Mouse (Mus musculus) heart, adult 8-10 months (tissue): ENCODE measurements at regions not wholly inside any gene's neighbourhood (a gene's known extent, or its start where the extent isn't known, plus 50 kb on each side); places are given as distances from the start of the nearest gene placed in this dataset.
A peak's percentile ranks its signal among the peaks of the same experiment; 100 is the strongest.

Experiments
- DNase-seq: peaks from one replicate; pipeline ENCODE4 v3.0.0; 2022; ENCODE audit warnings: low spot score

DNA sequence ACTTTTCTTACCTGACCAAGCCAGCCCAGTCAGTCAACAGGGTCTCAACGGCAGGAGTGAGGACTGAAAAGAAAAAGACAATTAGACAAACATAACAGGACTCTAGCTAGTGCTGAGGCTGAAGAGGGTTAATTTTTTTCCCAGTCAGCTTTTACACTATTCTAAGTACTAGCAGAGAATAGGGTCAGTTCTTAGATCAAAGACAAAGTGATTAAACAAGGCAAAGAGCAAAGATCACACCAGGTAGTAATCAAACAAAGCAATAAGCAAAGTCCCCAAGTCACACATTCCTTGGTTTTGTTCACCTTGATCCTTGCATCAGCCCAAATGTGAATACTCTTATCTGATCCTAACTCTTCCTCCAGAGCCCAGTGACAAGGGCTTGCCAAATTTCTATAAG lies 267.8 kb upstream of the Tsc22d2 start:
- DNase-seq, result no peak

GRCm38 (mm10) chr3:58153141-58153540 lies 261.4 kb upstream of the Tsc22d2 start:
- no peak for DNase-seq

DNA sequence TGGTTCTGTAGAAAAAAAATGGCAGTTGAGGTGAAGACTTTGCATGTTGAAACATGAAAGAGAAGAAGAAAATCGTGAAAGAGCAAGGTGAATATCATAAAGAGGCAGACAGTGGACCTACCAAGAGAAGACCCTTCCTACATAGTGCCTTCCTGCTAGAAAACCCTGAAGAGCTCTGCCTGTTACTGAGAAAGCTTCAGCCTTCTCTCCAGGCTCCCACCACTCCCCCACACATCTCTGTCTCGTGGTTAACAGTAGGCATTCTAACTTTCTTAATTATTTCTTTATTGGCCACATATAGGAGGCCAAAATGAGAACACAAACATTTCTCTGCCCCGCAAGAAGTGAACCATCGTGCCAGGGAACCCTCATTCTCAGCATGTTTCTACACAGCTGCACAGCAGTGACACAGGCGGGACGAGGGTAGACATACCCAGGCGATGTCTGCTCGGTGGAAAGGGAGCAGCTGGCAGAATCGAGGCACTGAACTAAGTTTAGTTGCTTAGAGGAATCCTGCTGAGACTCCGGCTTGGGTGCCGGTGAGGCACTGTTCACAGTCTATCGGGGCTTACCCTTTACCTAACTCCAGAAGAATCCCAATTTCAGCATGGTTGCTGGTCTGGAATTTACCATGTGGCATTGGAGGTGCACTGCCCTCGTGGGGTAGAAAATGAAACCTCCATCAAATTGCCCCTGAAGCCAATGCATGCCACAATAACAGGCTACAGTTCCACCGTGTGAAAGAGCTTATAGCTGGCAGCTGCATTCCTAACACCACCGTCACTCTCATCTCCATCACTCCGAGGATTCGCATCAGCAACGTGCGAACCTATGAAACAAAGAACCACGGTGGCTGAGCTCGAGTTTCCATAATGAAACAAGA lies 260.4 kb upstream of the Tsc22d2 start:
- DNase-seq, result no peak

- peak; percentile 9 for DNase-seq
These were observed 255.1 kb upstream of the Tsc22d2 start for GRCm38 (mm10) chr3:58159384-58159783.

DNA sequence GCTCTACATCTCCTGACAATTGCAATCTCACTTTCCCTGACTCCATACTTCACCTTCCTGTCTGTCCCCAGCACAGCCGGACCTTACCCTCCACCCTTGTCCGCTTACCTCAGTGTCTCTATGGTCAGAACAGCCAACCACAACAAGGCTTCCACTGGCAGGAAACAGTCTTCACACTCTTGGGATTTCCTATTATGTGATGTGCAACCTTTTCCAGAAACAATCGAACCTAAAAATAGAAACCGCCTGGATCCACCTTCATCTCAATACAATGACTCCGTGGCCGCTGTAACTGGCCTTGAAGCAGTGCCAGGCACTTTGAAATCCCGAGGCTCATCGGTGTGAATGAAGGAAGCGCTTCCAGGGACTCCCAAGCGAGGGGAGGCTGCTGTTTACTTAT lies 252.3 kb upstream of the Tsc22d2 start:
- peak; percentile 68 for DNase-seq

GRCm38 (mm10) chr3:58163806-58164205 lies 250.7 kb upstream of the Tsc22d2 start:
- DNase-seq, result peak; percentile 79

- no peak for DNase-seq
These were observed 247.9 kb upstream of the Tsc22d2 start for GRCm38 (mm10) chr3:58166628-58167027.

GRCm38 (mm10) chr3:58167121-58167520 lies 247.4 kb upstream of the Tsc22d2 start:
- DNase-seq, result no peak

DNA sequence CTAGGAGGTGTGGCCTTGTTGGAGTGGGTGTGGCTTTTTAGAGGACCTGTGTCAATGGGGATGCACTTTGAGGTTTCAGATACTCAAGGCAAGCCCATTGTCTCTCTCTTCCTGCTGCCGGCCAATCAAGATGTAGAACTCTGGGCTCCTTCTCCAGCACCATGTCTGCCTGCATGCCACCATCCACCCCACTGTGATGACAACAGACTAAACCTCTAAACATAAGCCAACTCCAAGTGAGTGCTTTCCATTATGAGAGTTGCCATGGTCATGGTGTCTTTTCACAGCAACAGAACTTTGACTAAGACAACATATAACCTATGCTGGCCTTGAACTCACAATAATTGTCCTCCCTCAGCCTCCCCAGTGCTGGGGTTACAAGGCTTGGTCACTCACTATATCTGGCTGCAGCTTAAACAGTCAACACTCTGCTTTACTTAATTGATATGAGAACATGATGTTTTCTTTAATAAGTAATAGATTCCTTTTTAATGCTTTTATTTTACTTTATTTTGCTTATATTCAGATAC lies 246.7 kb upstream of the Tsc22d2 start:
- DNase-seq, result no peak

- peak; percentile 11 for DNase-seq
These were observed 245.9 kb upstream of the Tsc22d2 start for GRCm38 (mm10) chr3:58168522-58169185.

- no peak for DNase-seq
These were observed 244.7 kb upstream of the Tsc22d2 start for GRCm38 (mm10) chr3:58169786-58170185.

GRCm38 (mm10) chr3:58172096-58172495 lies 242.4 kb upstream of the Tsc22d2 start:
- DNase-seq, result no peak

GRCm38 (mm10) chr3:58173821-58174220 lies 240.7 kb upstream of the Tsc22d2 start:
- no peak for DNase-seq

- no peak for DNase-seq
These were observed 232.8 kb upstream of the Tsc22d2 start for GRCm38 (mm10) chr3:58181715-58182114.

GRCm38 (mm10) chr3:58182299-58182698 lies 232.2 kb upstream of the Tsc22d2 start:
- no peak for DNase-seq

DNA sequence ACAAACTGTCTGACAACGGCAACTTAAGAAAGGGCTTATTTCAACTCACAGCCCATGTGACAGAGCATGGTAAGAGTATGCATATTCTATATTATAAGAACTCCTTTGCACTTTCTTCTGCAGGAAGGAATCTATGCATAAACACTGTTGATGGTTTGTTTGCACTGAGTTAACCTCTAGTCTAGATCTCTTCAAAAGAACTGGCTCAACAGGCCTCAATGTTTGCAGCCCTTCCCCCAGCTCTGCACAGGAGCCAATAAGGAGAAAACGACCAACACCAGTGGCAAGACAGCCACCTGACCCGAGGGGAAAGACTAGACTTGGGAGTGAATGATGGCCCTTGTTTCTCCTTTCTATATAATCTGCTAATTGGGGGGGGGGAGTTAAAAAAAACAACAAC lies 231.2 kb upstream of the Tsc22d2 start:
- no peak for DNase-seq

GRCm38 (mm10) chr3:58200462-58200861 lies 214.1 kb upstream of the Tsc22d2 start:
- no peak for DNase-seq

DNA sequence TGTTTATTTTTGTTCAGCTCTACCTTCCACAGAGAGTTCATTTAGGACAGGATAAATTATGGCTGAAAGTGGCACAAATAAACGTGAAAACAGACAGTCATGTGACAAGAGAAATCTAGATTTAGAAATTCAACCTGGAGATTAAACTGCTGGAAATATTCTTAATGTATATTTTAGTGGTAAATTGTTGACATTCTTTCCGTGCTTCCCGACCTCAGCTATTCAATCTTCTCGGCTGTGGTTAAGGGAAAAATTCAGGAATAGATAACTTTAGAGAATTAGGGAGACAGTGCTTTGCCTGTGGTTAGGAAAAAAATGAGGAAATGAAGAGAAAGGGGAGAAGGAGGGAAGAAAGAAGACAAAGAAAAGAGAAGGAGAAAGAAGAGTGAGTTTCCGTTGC lies 211.7 kb upstream of the Tsc22d2 start:
- DNase-seq, result no peak

- no peak for DNase-seq
These were observed 210.7 kb upstream of the Tsc22d2 start for GRCm38 (mm10) chr3:58203806-58204205.

DNA sequence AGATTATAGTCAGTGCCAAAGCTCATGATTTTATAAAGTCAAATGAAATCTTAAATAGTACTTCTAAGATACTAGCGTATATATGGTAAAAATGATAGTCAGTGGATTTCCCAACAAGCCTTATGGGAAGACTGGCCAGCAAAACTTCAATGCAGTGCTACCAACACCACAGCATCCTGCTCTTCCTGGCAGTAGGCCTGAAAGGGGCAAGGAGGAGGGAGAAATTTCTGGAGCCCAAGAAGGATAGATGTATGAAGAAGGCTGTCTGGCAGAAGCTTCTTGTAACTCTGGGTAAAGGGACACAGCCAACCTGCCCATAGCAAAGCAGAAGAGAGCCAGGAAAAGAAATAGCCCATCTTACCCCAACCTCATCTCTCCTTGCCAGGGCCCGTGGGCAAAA lies 209.0 kb upstream of the Tsc22d2 start:
- no peak for DNase-seq

GRCm38 (mm10) chr3:58206776-58207398 lies 207.6 kb upstream of the Tsc22d2 start:
- DNase-seq, result peak; percentile 20

GRCm38 (mm10) chr3:58211016-58211415 lies 203.5 kb upstream of the Tsc22d2 start:
- no peak for DNase-seq
